Mouse (Mus musculus): ENCODE measurements around the gene Tfdp1. TPM values are rescaled to one million over a fixed set of nuclear protein-coding genes. Genes with fewer than 3 reads are reported as not detected.

The Tfdp1 gene
- total and polyA plus RNA-seq, 3 experiments = 143 to 331 (median 256) TPM

GRCm38 (mm10) chr8:13338901-13339645 is 522 bp downstream of the Tfdp1 start:
- Histone ChIP-seq H3K4me1 (ENCODE audit: control insufficient read depth in 1 of 2, insufficient read depth in 2 of 2, low read length in 2 of 2) (peaks cover 6 to 48% of the 10 kb centered on the region in 2 experiments), H3K4me3 (ENCODE audit: control insufficient read depth in 1 of 2, insufficient read depth in 1 of 2, low read depth in 2 of 2, low read length in 2 of 2) (peak overlapping the region; percentile 80 to 93), H3K27ac (ENCODE audit: control insufficient read depth, low read depth, low read length) (peak overlapping the region; percentile 76), H3K9ac (ENCODE audit: control insufficient read depth, low read depth, low read length, poor library complexity, severe bottlenecking) (peak overlapping the region; percentile 96), H3K79me2 (ENCODE audit: control insufficient read depth, insufficient read depth, low read length, poor library complexity) (peaks cover 52% of the 10 kb centered on the region), H3K9me3 (replicated peaks; ENCODE audit: insufficient read depth, low read length) (no peaks in the 10 kb centered on the region), H3K27me3 (ENCODE audit: control insufficient read depth in 1 of 2, insufficient read depth in 2 of 2, low read length in 2 of 2) (no peaks in the 10 kb centered on the region), H3K36me3 (ENCODE audit: control insufficient read depth in 1 of 2, insufficient read depth in 2 of 2, low read length in 2 of 2) (peaks cover 13 to 45% of the 10 kb centered on the region in 2 experiments)
- DNase-seq (ENCODE audit: low read depth, low spot score) = peak; percentile 62
- TF ChIP-seq USF1 (IDR thresholded peaks at IDR 0.05; ENCODE audit: low read depth, low read length) (no peak), CHD1 (IDR thresholded peaks at IDR 0.05; ENCODE audit: low read depth, low read length) (peak; percentile 48; the same call in 1 of the 2 replicates), SMC3 (IDR thresholded peaks at IDR 0.05; ENCODE audit: low read depth, low read length) (no peak), MYC (IDR thresholded peaks at IDR 0.05; ENCODE audit: low read depth, low read length) (peak; percentile 64; the same call in 1 of the 2 replicates), MAX (IDR thresholded peaks at IDR 0.05; ENCODE audit: low read length) (peak; percentile 48; the same call in 1 of the 2 replicates), MXI1 (IDR thresholded peaks at IDR 0.05; ENCODE audit: low read depth, low read length) (peak; percentile 49; the same call in 1 of the 2 replicates), SIN3A (IDR thresholded peaks at IDR 0.05; ENCODE audit: low read length) (peak; percentile 63)

GRCm38 (mm10) chr8:13339646-13339990 is 1.1 kb downstream of the Tfdp1 start:
- peak; percentile 54 for DNase-seq (ENCODE audit: low read depth, low spot score)
- TF ChIP-seq ZNF384 (IDR thresholded peaks at IDR 0.05; ENCODE audit: low read depth, low read length) (0 out of 2 replicates have a peak, but pooled peaks have one; percentile 15), SIN3A (IDR thresholded peaks at IDR 0.05; ENCODE audit: low read length) (peak; percentile 3), TAL1 (IDR thresholded peaks at IDR 0.05; ENCODE audit: low read length) (no peak), CHD1 (IDR thresholded peaks at IDR 0.05; ENCODE audit: low read depth, low read length) (peak; percentile 14; the same call in 1 of the 2 replicates), MYC (IDR thresholded peaks at IDR 0.05; ENCODE audit: low read depth, low read length) (0 out of 2 replicates have a peak, but pooled peaks have one; percentile 0), ZC3H11A (IDR thresholded peaks at IDR 0.05; ENCODE audit: low read depth, low read length) (no peak)
- H3K4me1 ChIP-seq (ENCODE audit: control insufficient read depth in 1 of 2, insufficient read depth in 2 of 2, low read length in 2 of 2) = peaks cover 6 to 48% of the 10 kb centered on the region in 2 experiments

GRCm38 (mm10) chr8:13340650-13341049 is 2.1 kb downstream of the Tfdp1 start:
- H3K4me1 ChIP-seq (ENCODE audit: control insufficient read depth in 1 of 2, insufficient read depth in 2 of 2, low read length in 2 of 2) = peaks cover 6 to 52% of the 10 kb centered on the region in 2 experiments
- H3K9ac ChIP-seq (ENCODE audit: control insufficient read depth, low read depth, low read length, poor library complexity, severe bottlenecking) = peak overlapping the region; percentile 96
- no peak for DNase-seq (ENCODE audit: low read depth, low spot score)
- no peaks in the 10 kb centered on the region for H3K27me3 ChIP-seq (ENCODE audit: control insufficient read depth in 1 of 2, insufficient read depth in 2 of 2, low read length in 2 of 2)
- no peaks in the 10 kb centered on the region for H3K9me3 ChIP-seq (replicated peaks; ENCODE audit: insufficient read depth, low read length)
- no peak overlapping the region for H3K27ac ChIP-seq (ENCODE audit: control insufficient read depth, low read depth, low read length)
- H3K4me3 ChIP-seq (ENCODE audit: control insufficient read depth in 1 of 2, insufficient read depth in 1 of 2, low read depth in 2 of 2, low read length in 2 of 2) = peak overlapping the region in 1 of 2 experiments; percentile 93; a peak in 3 of 4 replicates
- 0 out of 2 replicates have a peak, but pooled peaks have one; percentile 19 for TF ChIP-seq SIN3A (IDR thresholded peaks at IDR 0.05; ENCODE audit: low read length)
- no peak for TF ChIP-seq ZMIZ1 (IDR thresholded peaks at IDR 0.05; ENCODE audit: low read depth, low read length)
- 0 out of 2 replicates have a peak, but pooled peaks have one; percentile 17 for TF ChIP-seq MAFK (IDR thresholded peaks at IDR 0.05; ENCODE audit: borderline replicate concordance, low read depth, low read length)
- TF ChIP-seq MAX (IDR thresholded peaks at IDR 0.05; ENCODE audit: low read length) = 0 out of 2 replicates have a peak, but pooled peaks have one; percentile 10
- no peak for TF ChIP-seq MEF2A (IDR thresholded peaks at IDR 0.05; ENCODE audit: extremely low read depth, insufficient replicate concordance, low read depth, low read length, poor library complexity, severe bottlenecking)
- peak; percentile 30; the same call in 1 of the 2 replicates for TF ChIP-seq POLR2AphosphoS2 (IDR thresholded peaks at IDR 0.05; ENCODE audit: low read length)
- no peak for TF ChIP-seq CTCF (IDR thresholded peaks at IDR 0.05 in 2 of 3, conservative IDR thresholded peaks at IDR 0.05 in 1 of 3; ENCODE audit: control insufficient read depth in 1 of 3, insufficient read depth in 1 of 3, low read depth in 2 of 3, low read length in 3 of 3, poor library complexity in 1 of 3, severe bottlenecking in 1 of 3)
- peaks cover 21 to 54% of the 10 kb centered on the region in 2 experiments for H3K36me3 ChIP-seq (ENCODE audit: control insufficient read depth in 1 of 2, insufficient read depth in 2 of 2, low read length in 2 of 2)
- H3K79me2 ChIP-seq (ENCODE audit: control insufficient read depth, insufficient read depth, low read length, poor library complexity) = peaks cover 65% of the 10 kb centered on the region

More at GRCm38 (mm10) chr8:13339646-13339990, 1.1 kb downstream of the Tfdp1 start:
- H3K27me3 ChIP-seq (ENCODE audit: control insufficient read depth in 1 of 2, insufficient read depth in 2 of 2, low read length in 2 of 2) = no peaks in the 10 kb centered on the region
- H3K9ac ChIP-seq (ENCODE audit: control insufficient read depth, low read depth, low read length, poor library complexity, severe bottlenecking) = peak overlapping the region; percentile 96
- H3K4me3 ChIP-seq (ENCODE audit: control insufficient read depth in 1 of 2, insufficient read depth in 1 of 2, low read depth in 2 of 2, low read length in 2 of 2) = peak overlapping the region; percentile 80 to 93
- peak overlapping the region; percentile 76 for H3K27ac ChIP-seq (ENCODE audit: control insufficient read depth, low read depth, low read length)
- H3K9me3 ChIP-seq (replicated peaks; ENCODE audit: insufficient read depth, low read length) = no peaks in the 10 kb centered on the region
- peaks cover 17 to 48% of the 10 kb centered on the region in 2 experiments for H3K36me3 ChIP-seq (ENCODE audit: control insufficient read depth in 1 of 2, insufficient read depth in 2 of 2, low read length in 2 of 2)
- H3K79me2 ChIP-seq (ENCODE audit: control insufficient read depth, insufficient read depth, low read length, poor library complexity) = peaks cover 58% of the 10 kb centered on the region
